Mouse (Mus musculus) heart, embryonic 13.5 days (tissue): ENCODE measurements around the gene St6galnac3. TPM values are rescaled to one million over a fixed set of nuclear protein-coding genes. Genes with fewer than 3 reads are reported as not detected.

ENCODE experiments used
- ATAC-seq: fragments of 200-750 bp; cut with Nextera tagmentation; 2 replicates; pipeline ENCODE4 v1.8.0; 2017; ENCODE audit warnings: moderate TSS enrichment; ENCODE audit not compliant: insufficient number of reproducible peaks, low FRiP score, low TSS enrichment; ENCODE audit errors: extremely low read depth
- H3K27ac ChIP-seq: fragments of 300-500 bp; sonication (generic); replicated peaks from 2 replicates; pipeline ENCODE4 v1.5.1; 2015; ENCODE audit warnings: moderate library complexity, mild to moderate bottlenecking, inconsistent platforms
- H3K27me3 ChIP-seq: fragments of 300-500 bp; sonication (generic); replicated peaks from 2 replicates; pipeline ENCODE4 v1.6.1; 2015; ENCODE audit warnings: mild to moderate bottlenecking, inconsistent platforms
- H3K36me3 ChIP-seq: fragments of 300-500 bp; sonication (generic); 2 replicates; pipeline ENCODE4 v1.6.1; 2015; ENCODE audit warnings: mild to moderate bottlenecking, inconsistent platforms
- H3K4me1 ChIP-seq: fragments of 300-500 bp; sonication (generic); 2 replicates; pipeline ENCODE4 v1.6.1; 2015; ENCODE audit warnings: inconsistent platforms
- H3K4me2 ChIP-seq: fragments of 300-500 bp; sonication (generic); 2 replicates; pipeline ENCODE4 v1.6.1; 2015; ENCODE audit warnings: inconsistent platforms, mild to moderate bottlenecking, moderate library complexity
- H3K4me3 ChIP-seq: fragments of 300-500 bp; sonication (generic); 2 replicates; pipeline ENCODE4 v1.5.1; 2015; ENCODE audit warnings: moderate library complexity, mild to moderate bottlenecking, inconsistent platforms
- H3K9ac ChIP-seq: fragments of 300-500 bp; sonication (generic); 2 replicates; pipeline ENCODE4 v1.6.1; 2015; ENCODE audit warnings: inconsistent platforms, mild to moderate bottlenecking, moderate library complexity
- H3K9me3 ChIP-seq: fragments of 300-500 bp; sonication (generic); 2 replicates; pipeline ENCODE4 v1.6.1; 2016; ENCODE audit warnings: inconsistent platforms
- WGBS: fragments of 180-500 bp; shearing (Covaris S2); methylation state at CpG from one replicate; pipeline ENCODE4 v1.1.7; 2015; ENCODE audit warnings: mixed read lengths; 5-methylcytosine and 5-hydroxymethylcytosine counted together
- polyA plus RNA-seq: library from polyadenylated mRNA; unstranded; fragments of >200 nt; fragmentation: Nextera tagmentation; extraction: Ambion mirVana; gene quantifications from 2 replicates; pipeline ENCODE4 v1.2.1, GENCODE M21; 2015

The St6galnac3 gene
- polyA plus RNA-seq, 1 experiment from 2014 or later: 21.7 TPM

- H3K27me3 ChIP-seq: peaks cover 5% of the 10 kb centered on the region; the same call in 1 of the 2 replicates
- no peak overlapping the region for H3K4me2 ChIP-seq
- peaks cover 14% of the 10 kb centered on the region for H3K4me1 ChIP-seq
- ATAC-seq: no peak
- H3K27ac ChIP-seq: no peak overlapping the region
- no peak overlapping the region for H3K9ac ChIP-seq
- H3K4me3 ChIP-seq: no peak overlapping the region
- H3K9me3 ChIP-seq: no peaks in the 10 kb centered on the region
- no peaks in the 10 kb centered on the region for H3K36me3 ChIP-seq
- WGBS: 29% methylated on average over 1 of the region's 1 CpGs
Observed at GRCm38 (mm10) chr3:153751435-153751834, 26.5 kb upstream of the St6galnac3 start.

- Histone ChIP-seq H3K27me3 (peaks cover 5% of the 10 kb centered on the region; the same call in 1 of the 2 replicates), H3K4me2 (no peak overlapping the region), H3K36me3 (no peaks in the 10 kb centered on the region), H3K9me3 (no peaks in the 10 kb centered on the region), H3K9ac (no peak overlapping the region), H3K4me1 (no peaks in the 10 kb centered on the region), H3K4me3 (no peak overlapping the region), H3K27ac (no peak overlapping the region)
- ATAC-seq: no peak
- WGBS: 73% methylated on average over 6 of the region's 6 CpGs
Observed at GRCm38 (mm10) chr3:153749359-153749758, 24.4 kb upstream of the St6galnac3 start.

DNA sequence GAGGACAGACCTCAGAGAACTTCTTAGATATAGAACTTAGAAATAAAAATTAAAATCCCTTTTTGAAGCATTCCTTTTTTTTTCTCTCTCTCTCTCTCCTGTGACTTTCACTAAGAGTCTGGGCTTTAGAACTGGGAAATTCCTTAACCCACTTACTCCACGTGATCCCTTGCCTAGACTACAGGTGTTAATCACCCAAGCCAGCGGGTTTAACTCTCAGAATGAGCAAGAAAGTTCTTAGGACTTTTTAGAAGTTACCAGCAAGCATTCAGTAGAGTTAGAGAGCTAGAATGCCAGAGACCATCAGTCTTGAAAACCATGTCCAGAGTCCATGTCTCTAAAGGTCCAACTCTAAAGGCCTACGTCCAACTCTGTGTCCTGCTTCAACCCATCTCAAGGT, 23.3 kb upstream of the St6galnac3 start:
- H3K27me3 ChIP-seq: peaks cover 7% of the 10 kb centered on the region; the same call in 1 of the 2 replicates
- H3K9ac ChIP-seq: no peak overlapping the region
- H3K4me1 ChIP-seq: no peaks in the 10 kb centered on the region
- no peak overlapping the region for H3K27ac ChIP-seq
- H3K36me3 ChIP-seq: no peaks in the 10 kb centered on the region
- 89% methylated on average over 3 of the region's 3 CpGs for WGBS
- no peak for ATAC-seq
- H3K9me3 ChIP-seq: no peaks in the 10 kb centered on the region
- H3K4me3 ChIP-seq: no peak overlapping the region
- no peak overlapping the region for H3K4me2 ChIP-seq

DNA sequence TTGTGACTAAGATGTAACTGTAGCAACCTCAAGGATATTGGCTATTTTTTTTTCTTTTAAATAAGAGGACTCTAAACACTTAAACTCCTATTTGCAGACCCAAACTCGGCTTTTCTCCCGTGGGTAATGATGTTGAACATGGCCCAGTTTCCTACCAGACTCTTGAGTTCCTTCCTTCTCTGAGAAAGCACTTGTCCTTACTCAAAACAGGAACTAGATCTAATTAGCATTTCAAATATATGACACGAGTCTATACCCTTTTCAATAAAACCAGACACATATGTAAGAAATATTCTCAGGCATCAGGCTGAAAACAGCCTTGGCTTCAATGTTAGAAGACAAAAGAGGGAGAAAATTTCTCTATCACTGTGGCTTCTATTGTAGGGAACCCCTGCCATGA, 20.1 kb upstream of the St6galnac3 start:
- Histone ChIP-seq H3K27me3 (peaks cover 14% of the 10 kb centered on the region), H3K4me2 (no peak overlapping the region), H3K4me1 (no peaks in the 10 kb centered on the region), H3K9ac (no peak overlapping the region), H3K27ac (no peak overlapping the region), H3K9me3 (no peaks in the 10 kb centered on the region), H3K36me3 (no peaks in the 10 kb centered on the region), H3K4me3 (no peak overlapping the region)
- WGBS: 67% methylated on average over 3 of the region's 3 CpGs
- ATAC-seq: no peak

DNA sequence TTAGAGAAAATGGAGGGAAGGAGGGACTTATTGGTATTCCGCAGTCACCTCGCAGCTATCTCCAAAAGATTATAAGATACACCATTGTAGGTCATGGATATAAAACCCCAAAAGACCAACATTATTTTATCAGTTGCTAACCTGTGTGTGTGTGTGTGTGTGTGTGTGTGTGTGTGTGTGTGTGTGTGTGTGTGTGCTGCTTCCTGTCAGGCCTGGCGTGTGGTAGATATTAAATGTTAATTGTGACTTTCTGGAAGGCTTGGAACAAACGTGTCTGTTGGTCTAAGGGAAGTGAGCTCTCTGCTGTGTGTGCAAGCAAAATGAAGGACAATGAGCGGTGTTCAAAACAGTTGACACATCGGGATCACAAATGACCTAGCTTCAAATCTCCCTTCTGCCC, 19.5 kb upstream of the St6galnac3 start:
- no peak for ATAC-seq
- Histone ChIP-seq H3K4me3 (no peak overlapping the region), H3K4me1 (no peaks in the 10 kb centered on the region), H3K27me3 (peaks cover 19% of the 10 kb centered on the region), H3K4me2 (no peak overlapping the region), H3K27ac (no peak overlapping the region), H3K9ac (no peak overlapping the region), H3K36me3 (no peaks in the 10 kb centered on the region), H3K9me3 (no peaks in the 10 kb centered on the region)
- WGBS: 86% methylated on average over 6 of the region's 6 CpGs

- peaks cover 12% of the 10 kb centered on the region for H3K4me1 ChIP-seq
- H3K9me3 ChIP-seq: no peaks in the 10 kb centered on the region
- no peak overlapping the region for H3K4me2 ChIP-seq
- H3K9ac ChIP-seq: no peak overlapping the region
- no peak overlapping the region for H3K27ac ChIP-seq
- H3K4me3 ChIP-seq: no peak overlapping the region
- no peak for ATAC-seq
- WGBS: 82% methylated on average over 7 of the region's 7 CpGs
- peaks cover 26% of the 10 kb centered on the region; the same call in 1 of the 2 replicates for H3K27me3 ChIP-seq
- no peaks in the 10 kb centered on the region for H3K36me3 ChIP-seq
Observed at GRCm38 (mm10) chr3:153741800-153742199, 16.8 kb upstream of the St6galnac3 start.

DNA sequence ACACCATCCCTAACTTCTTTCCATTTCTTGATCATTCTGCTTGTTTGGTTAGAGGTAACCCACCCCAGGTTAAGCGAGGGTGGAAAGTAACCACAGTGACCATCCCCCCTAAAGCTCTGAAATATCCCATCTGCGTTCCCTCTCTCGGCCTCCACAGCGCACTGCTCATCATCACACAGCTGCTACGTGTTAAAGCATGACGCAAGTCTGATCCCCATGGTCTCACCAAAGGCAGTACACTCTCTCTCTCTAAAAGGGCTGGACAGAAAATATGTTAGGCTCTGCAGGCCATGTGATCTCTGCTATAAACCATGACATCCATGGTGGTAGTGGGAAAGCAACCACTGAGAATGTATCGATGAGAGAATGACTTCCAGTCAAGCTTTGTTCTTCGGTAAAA, 14.4 kb upstream of the St6galnac3 start:
- Histone ChIP-seq H3K4me2 (no peak overlapping the region), H3K27me3 (peaks cover 31% of the 10 kb centered on the region; the same call in 1 of the 2 replicates), H3K4me1 (peaks cover 21% of the 10 kb centered on the region), H3K9me3 (no peaks in the 10 kb centered on the region), H3K27ac (no peak overlapping the region), H3K9ac (no peak overlapping the region), H3K36me3 (no peaks in the 10 kb centered on the region), H3K4me3 (no peak overlapping the region)
- WGBS: 76% methylated on average over 8 of the region's 8 CpGs
- no peak for ATAC-seq

DNA sequence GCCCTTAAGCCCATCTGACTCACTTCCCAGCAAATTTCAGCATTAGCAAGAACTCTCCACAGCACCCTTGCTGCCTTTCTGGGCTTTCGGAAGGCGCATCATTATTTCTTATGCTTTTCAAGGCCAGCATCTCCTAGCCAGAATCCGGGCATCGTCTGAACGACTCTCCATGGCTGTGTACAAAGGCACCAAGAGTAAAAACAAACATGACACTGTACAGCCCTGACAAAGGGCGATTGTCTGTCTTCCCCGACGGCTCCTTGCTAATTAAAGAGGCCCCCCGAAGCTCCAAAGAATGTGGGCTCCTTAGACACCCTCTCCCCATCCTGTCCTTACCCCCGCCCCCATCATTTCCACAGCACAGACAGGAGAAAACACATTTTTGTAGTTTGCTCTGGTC, 13.4 kb upstream of the St6galnac3 start:
- no peak overlapping the region for H3K27ac ChIP-seq
- H3K36me3 ChIP-seq: no peaks in the 10 kb centered on the region
- no peak overlapping the region for H3K4me2 ChIP-seq
- H3K27me3 ChIP-seq: peaks cover 31% of the 10 kb centered on the region; the same call in 1 of the 2 replicates
- ATAC-seq: no peak
- H3K9ac ChIP-seq: no peak overlapping the region
- peaks cover 21% of the 10 kb centered on the region for H3K4me1 ChIP-seq
- H3K4me3 ChIP-seq: no peak overlapping the region
- WGBS: 64% methylated on average over 10 of the region's 10 CpGs
- H3K9me3 ChIP-seq: no peaks in the 10 kb centered on the region

- Histone ChIP-seq H3K9me3 (no peaks in the 10 kb centered on the region), H3K9ac (no peak overlapping the region), H3K27me3 (peaks cover 27% of the 10 kb centered on the region; the same call in 1 of the 2 replicates), H3K4me2 (no peak overlapping the region), H3K27ac (no peak overlapping the region), H3K36me3 (no peaks in the 10 kb centered on the region), H3K4me3 (no peak overlapping the region), H3K4me1 (peaks cover 35% of the 10 kb centered on the region)
- 55% methylated on average over 16 of the region's 16 CpGs for WGBS
- ATAC-seq: no peak
Observed at GRCm38 (mm10) chr3:153736756-153737280, 11.8 kb upstream of the St6galnac3 start.

- H3K4me1 ChIP-seq: peaks cover 39% of the 10 kb centered on the region
- ATAC-seq: no peak
- H3K27me3 ChIP-seq: peaks cover 26% of the 10 kb centered on the region; the same call in 1 of the 2 replicates
- H3K9ac ChIP-seq: no peak overlapping the region
- H3K27ac ChIP-seq: no peak overlapping the region
- no peaks in the 10 kb centered on the region for H3K36me3 ChIP-seq
- H3K4me3 ChIP-seq: no peak overlapping the region
- no peak overlapping the region for H3K4me2 ChIP-seq
- no peaks in the 10 kb centered on the region for H3K9me3 ChIP-seq
- 61% methylated on average over 13 of the region's 13 CpGs for WGBS
Observed at GRCm38 (mm10) chr3:153735796-153736549, 11.0 kb upstream of the St6galnac3 start.

- Histone ChIP-seq H3K36me3 (no peaks in the 10 kb centered on the region), H3K9ac (no peak overlapping the region), H3K4me3 (no peak overlapping the region), H3K4me1 (peaks cover 39% of the 10 kb centered on the region), H3K9me3 (no peaks in the 10 kb centered on the region), H3K27me3 (peaks cover 20% of the 10 kb centered on the region; the same call in 1 of the 2 replicates), H3K4me2 (no peak overlapping the region), H3K27ac (no peak overlapping the region)
- WGBS: 80% methylated on average over 10 of the region's 10 CpGs
- no peak for ATAC-seq
Observed at GRCm38 (mm10) chr3:153734741-153735140, 9.8 kb upstream of the St6galnac3 start.
